Mouse (Mus musculus) MEL (cell line): Measurements from ENCODE around the gene Usp28.

Experiments used
- CHD2 ChIP-seq: IDR thresholded peaks from 2 replicates; pipeline ENCODE4 v1.6.1; 2011; ENCODE audit warnings: low read length, improper control_type of control experiment
- CTCF ChIP-seq, 3 experiments: IDR thresholded peaks in 2 of 3; conservative IDR thresholded peaks in 1 of 3; 2 replicates each; pipeline ENCODE4 v1.5.1; 2011 to 2012; ENCODE audit warnings: low read length in 3 of 3, low read depth in 2 of 3, mild to moderate bottlenecking in 2 of 3, improper control_type of control experiment in 1 of 3, inconsistent platforms in 1 of 3, mixed read lengths in 1 of 3, moderate library complexity in 1 of 3; ENCODE audit not compliant: control insufficient read depth in 1 of 3, insufficient read depth in 1 of 3, poor library complexity in 1 of 3, severe bottlenecking in 1 of 3
- EP300 ChIP-seq, 2 experiments: IDR thresholded peaks; 2 replicates each; pipeline ENCODE4 v1.6.1; 2011; ENCODE audit warnings: improper control_type of control experiment in 2 of 2, low read length in 2 of 2, low read depth in 1 of 2, mild to moderate bottlenecking in 1 of 2
- GATA1 ChIP-seq: IDR thresholded peaks from 2 replicates; pipeline ENCODE4 v1.6.1; 2011; ENCODE audit warnings: low read depth, low read length, improper control_type of control experiment
- MAFK ChIP-seq: IDR thresholded peaks from 2 replicates; pipeline ENCODE4 v1.6.1; 2011; ENCODE audit warnings: low read depth, mild to moderate bottlenecking, low read length, improper control_type of control experiment, borderline replicate concordance
- MAZ ChIP-seq: IDR thresholded peaks from 2 replicates; pipeline ENCODE4 v1.6.1; 2012; ENCODE audit warnings: low read depth, mild to moderate bottlenecking, inconsistent platforms, low read length, improper control_type of control experiment
- MXI1 ChIP-seq: IDR thresholded peaks from 2 replicates; pipeline ENCODE4 v1.6.1; 2011; ENCODE audit warnings: mild to moderate bottlenecking, low read depth, low read length, improper control_type of control experiment
- POLR2A ChIP-seq, 2 experiments: IDR thresholded peaks; 2 replicates each; pipeline ENCODE4 v1.6.1; 2011 to 2012; ENCODE audit warnings: low read length in 2 of 2, mild to moderate bottlenecking in 2 of 2, control low read depth in 1 of 2, improper control_type of control experiment in 1 of 2, low read depth in 1 of 2, moderate library complexity in 1 of 2; ENCODE audit not compliant: control insufficient read depth in 1 of 2, insufficient read depth in 1 of 2, poor library complexity in 1 of 2
- POLR2AphosphoS5 ChIP-seq: IDR thresholded peaks from 2 replicates; pipeline ENCODE4 v1.6.1; 2012; ENCODE audit warnings: low read depth, borderline replicate concordance, mild to moderate bottlenecking, inconsistent platforms, low read length, moderate library complexity, mixed read lengths
- RCOR1 ChIP-seq: IDR thresholded peaks from 2 replicates; pipeline ENCODE4 v1.6.1; 2012; ENCODE audit warnings: low read depth, mild to moderate bottlenecking, inconsistent platforms, low read length, improper control_type of control experiment
- SIN3A ChIP-seq: IDR thresholded peaks from 2 replicates; pipeline ENCODE4 v1.6.1; 2012; ENCODE audit warnings: low read length, improper control_type of control experiment, inconsistent platforms
- TAL1 ChIP-seq: IDR thresholded peaks from 2 replicates; pipeline ENCODE4 v1.6.1; 2012; ENCODE audit warnings: mild to moderate bottlenecking, inconsistent platforms, low read length, moderate library complexity, mixed read lengths
- ZKSCAN1 ChIP-seq: IDR thresholded peaks from 2 replicates; pipeline ENCODE4 v1.6.1; 2012; ENCODE audit warnings: low read depth, mild to moderate bottlenecking, inconsistent platforms, low read length, improper control_type of control experiment, moderate library complexity
- ZNF384 ChIP-seq: IDR thresholded peaks from 2 replicates; pipeline ENCODE4 v1.6.1; 2012; ENCODE audit warnings: low read depth, mild to moderate bottlenecking, inconsistent platforms, low read length, improper control_type of control experiment

GRCm38 (mm10) chr9:49024529-49024928 is 39.4 kb downstream of the Usp28 start:
- TF ChIP-seq RCOR1 (no peak), MXI1 (no peak), TAL1 (no peak), CTCF (IDR thresholded peaks at IDR 0.05 in 2 of 3, conservative IDR thresholded peaks at IDR 0.05 in 1 of 3; ENCODE audit: control insufficient read depth in 1 of 3, insufficient read depth in 1 of 3, low read depth in 2 of 3, low read length in 3 of 3, poor library complexity in 1 of 3, severe bottlenecking in 1 of 3) (no peak), POLR2AphosphoS5 (no peak), MAFK (no peak), ZNF384 (no peak), POLR2A (IDR thresholded peaks at IDR 0.05; ENCODE audit: control insufficient read depth in 1 of 2, insufficient read depth in 1 of 2, low read depth in 1 of 2, low read length in 2 of 2, poor library complexity in 1 of 2) (no peak), MAZ (no peak), GATA1 (no peak), SIN3A (no peak), EP300 (IDR thresholded peaks at IDR 0.05; ENCODE audit: low read depth in 1 of 2, low read length in 2 of 2) (no peak), ZKSCAN1 (no peak), CHD2 (no peak)
